Mouse (Mus musculus): ENCODE results near the gene Gm21887.
"Not testable (repeated sequence)": the region's sequence is repeated elsewhere in the genome, so short reads cannot be mapped to it uniquely, and the experiment has no call there.

- not testable (repeated sequence) for TF ChIP-seq CTCF (conservative IDR thresholded peaks at IDR 0.05 in 1 of 2, IDR thresholded peaks at IDR 0.05 in 1 of 2; ENCODE audit: low read depth in 2 of 2, low read length in 2 of 2); USF2 (conservative IDR thresholded peaks at IDR 0.05; ENCODE audit: low read depth, low read length); USF1 (IDR thresholded peaks at IDR 0.05; ENCODE audit: low read depth, low read length); EP300 (IDR thresholded peaks at IDR 0.05; ENCODE audit: low read length)
Measured at GRCm38 (mm10) chrX:170011529-170011879, 2.0 kb downstream of the Gm21887 start.
